Mouse (Mus musculus): ENCODE results near the gene Efs.

The Efs gene

DNA sequence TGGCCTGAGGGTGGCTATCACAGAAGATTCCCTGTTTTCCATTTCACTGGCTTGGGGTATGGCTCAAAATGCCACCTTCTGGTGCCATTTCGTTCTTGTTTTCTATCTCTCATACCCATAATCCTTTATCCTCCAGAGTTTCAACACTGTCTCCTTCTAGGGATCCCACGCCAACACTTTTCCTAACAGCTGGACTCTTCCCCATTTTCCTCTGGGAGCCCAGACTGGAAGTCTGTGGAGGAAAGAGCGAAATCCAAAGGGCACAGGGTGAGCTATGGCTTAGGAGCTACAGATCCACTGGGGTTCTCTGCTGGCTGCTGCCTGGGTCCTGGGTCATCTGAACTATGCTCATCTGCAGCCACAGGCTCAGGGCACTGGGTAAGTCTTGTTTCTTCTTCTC lies 51.8 kb downstream of the Efs start:
- no peak for DNase-seq (ENCODE audit: low spot score in 2 of 2)

- no peak for DNase-seq (ENCODE audit: low spot score in 2 of 2)
Measured at GRCm38 (mm10) chr14:54870861-54871260, 55.1 kb downstream of the Efs start, which contains the start of gene Homez. Gene Homez, minus strand, starts transcription at chr14:54870961.

DNA sequence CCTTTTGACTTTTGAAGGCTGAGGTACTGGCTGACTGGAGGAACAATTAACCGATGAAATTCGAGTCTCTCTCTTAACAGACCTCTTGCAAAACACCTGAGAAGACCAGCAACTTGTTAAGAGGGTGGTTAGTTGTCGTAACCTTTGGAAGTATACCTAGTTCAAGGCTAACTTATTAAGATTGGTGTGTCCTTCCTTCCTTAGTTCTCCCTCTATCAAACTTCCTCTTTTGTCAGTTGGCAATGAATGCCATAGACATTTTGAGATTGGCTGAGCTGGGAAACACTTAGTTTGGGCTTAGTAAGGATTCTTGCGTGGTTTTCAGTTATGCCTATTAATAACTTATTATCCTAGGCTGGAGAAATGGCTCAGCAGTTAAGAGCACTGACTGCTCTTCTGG lies 57.9 kb downstream of the Efs start:
- DNase-seq (ENCODE audit: low spot score in 2 of 2) = no peak

GRCm38 (mm10) chr14:54866936-54867335 lies 59.0 kb downstream of the Efs start:
- DNase-seq (ENCODE audit: low spot score in 2 of 2) = no peak
